Mouse (Mus musculus) liver, embryonic 13.5 days (tissue): ENCODE results near the gene Oas3. TPM values are rescaled to one million over a fixed set of nuclear protein-coding genes. Genes with fewer than 3 reads are reported as not detected.

ENCODE experiments used
- ATAC-seq: fragments of 200-750 bp; cut with Nextera tagmentation; 2 replicates; pipeline ENCODE4 v1.8.0; 2017; ENCODE audit warnings: low read depth, mild to moderate bottlenecking, moderate number of reproducible peaks, moderate library complexity
- DNase-seq: peaks from one replicate; pipeline ENCODE4 v3.0.0; 2022
- H3K27ac ChIP-seq: fragments of 300-500 bp; sonication (generic); 2 replicates; pipeline ENCODE4 v1.5.1; 2015; ENCODE audit warnings: moderate library complexity, mild to moderate bottlenecking, inconsistent platforms
- H3K27me3 ChIP-seq: fragments of 300-500 bp; sonication (generic); 2 replicates; pipeline ENCODE4 v1.6.1; 2015; ENCODE audit warnings: mild to moderate bottlenecking, inconsistent platforms
- H3K36me3 ChIP-seq: fragments of 300-500 bp; sonication (generic); 2 replicates; pipeline ENCODE4 v1.6.1; 2015; ENCODE audit warnings: mild to moderate bottlenecking, inconsistent platforms
- H3K4me1 ChIP-seq: fragments of 300-500 bp; sonication (generic); replicated peaks from 2 replicates; pipeline ENCODE4 v1.6.1; 2015; ENCODE audit warnings: inconsistent platforms
- H3K4me2 ChIP-seq: fragments of 300-500 bp; sonication (generic); 2 replicates; pipeline ENCODE4 v1.6.1; 2015; ENCODE audit warnings: inconsistent platforms, mild to moderate bottlenecking, moderate library complexity
- H3K4me3 ChIP-seq: fragments of 300-500 bp; sonication (generic); replicated peaks from 2 replicates; pipeline ENCODE4 v1.5.1; 2015; ENCODE audit warnings: mild to moderate bottlenecking, inconsistent platforms
- H3K9ac ChIP-seq: fragments of 300-500 bp; sonication (generic); 2 replicates; pipeline ENCODE4 v1.6.1; 2015; ENCODE audit warnings: mild to moderate bottlenecking, inconsistent platforms
- H3K9me3 ChIP-seq: fragments of 300-500 bp; sonication (generic); replicated peaks from 2 replicates; pipeline ENCODE4 v1.6.1; 2016; ENCODE audit warnings: inconsistent platforms
- WGBS: fragments of 180-500 bp; shearing (Covaris S2); methylation state at CpG from one replicate; pipeline ENCODE4 v1.1.7; 2015; ENCODE audit not compliant: insufficient replicate concordance; 5-methylcytosine and 5-hydroxymethylcytosine counted together
- polyA plus RNA-seq: library from polyadenylated mRNA; unstranded; fragments of >200 nt; fragmentation: Nextera tagmentation; extraction: Ambion mirVana; gene quantifications from 2 replicates; pipeline ENCODE4 v1.2.1, GENCODE M21; 2015

The Oas3 gene
- polyA plus RNA-seq, 1 experiment from 2014 or later = 0.12 TPM

- Histone ChIP-seq H3K4me3 (no peak overlapping the region), H3K27me3 (no peaks in the 10 kb centered on the region), H3K36me3 (no peaks in the 10 kb centered on the region), H3K9ac (no peak overlapping the region), H3K4me2 (no peak overlapping the region), H3K9me3 (no peaks in the 10 kb centered on the region), H3K4me1 (no peaks in the 10 kb centered on the region), H3K27ac (no peak overlapping the region)
- 61% methylated on average over 3 of the region's 3 CpGs for WGBS
- no peak for ATAC-seq
- no peak for DNase-seq
Observed at GRCm38 (mm10) chr5:120752786-120753185, 24.7 kb downstream of the Oas3 start.

- H3K9ac ChIP-seq = no peak overlapping the region
- no peaks in the 10 kb centered on the region for H3K27me3 ChIP-seq
- H3K36me3 ChIP-seq = no peaks in the 10 kb centered on the region
- no peak for DNase-seq
- H3K9me3 ChIP-seq = no peaks in the 10 kb centered on the region
- no peak overlapping the region for H3K27ac ChIP-seq
- 48% methylated on average over 3 of the region's 3 CpGs for WGBS
- H3K4me3 ChIP-seq = no peak overlapping the region
- H3K4me2 ChIP-seq = no peak overlapping the region
- ATAC-seq = no peak
- H3K4me1 ChIP-seq = no peaks in the 10 kb centered on the region
Observed at GRCm38 (mm10) chr5:120751206-120751605, 26.3 kb downstream of the Oas3 start.

- ATAC-seq (no peak), DNase-seq (no peak)
- Histone ChIP-seq H3K4me3 (no peak within 1 kb of the TSS), H3K4me2 (no peak within 1 kb of the TSS), H3K27ac (no peak within 1 kb of the TSS), H3K36me3 (no peaks in the 10 kb centered on the region), H3K4me1 (no peaks in the 10 kb centered on the region), H3K27me3 (no peaks in the 10 kb centered on the region), H3K9me3 (no peaks in the 10 kb centered on the region), H3K9ac (no peak within 1 kb of the TSS)
- WGBS = 32% methylated on average over 5 of the region's 5 CpGs
Observed at GRCm38 (mm10) chr5:120749688-120750087, 27.8 kb downstream of the Oas3 start, which contains the start of gene Oas2. Gene Oas2, minus strand, starts transcription at chr5:120749853.

DNA sequence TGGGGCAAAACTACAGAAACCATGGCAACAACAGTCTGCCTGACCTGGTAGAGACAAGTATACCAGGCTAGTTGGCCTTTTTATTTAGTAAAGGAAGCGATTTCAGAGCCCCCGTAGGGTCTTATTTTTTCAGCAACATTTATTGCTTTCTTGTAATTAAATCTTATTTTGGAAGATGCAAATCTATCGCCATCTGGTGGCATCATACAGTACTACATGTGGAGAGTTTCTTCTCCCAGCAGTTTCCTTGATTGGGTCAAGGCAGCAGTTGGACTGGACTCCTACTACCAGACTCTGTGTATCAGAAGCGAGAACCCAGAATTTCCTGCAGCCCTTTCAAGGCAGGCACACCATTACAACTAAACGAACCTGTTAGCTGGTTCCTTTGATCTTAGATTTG is 31.0 kb downstream of the Oas3 start:
- Histone ChIP-seq H3K27ac (no peak overlapping the region), H3K9me3 (no peaks in the 10 kb centered on the region), H3K4me1 (no peaks in the 10 kb centered on the region), H3K4me3 (no peak overlapping the region), H3K27me3 (no peaks in the 10 kb centered on the region), H3K4me2 (no peak overlapping the region), H3K9ac (no peak overlapping the region), H3K36me3 (no peaks in the 10 kb centered on the region)
- ATAC-seq (no peak), DNase-seq (no peak)
- 10% methylated on average over 5 of the region's 5 CpGs for WGBS

DNA sequence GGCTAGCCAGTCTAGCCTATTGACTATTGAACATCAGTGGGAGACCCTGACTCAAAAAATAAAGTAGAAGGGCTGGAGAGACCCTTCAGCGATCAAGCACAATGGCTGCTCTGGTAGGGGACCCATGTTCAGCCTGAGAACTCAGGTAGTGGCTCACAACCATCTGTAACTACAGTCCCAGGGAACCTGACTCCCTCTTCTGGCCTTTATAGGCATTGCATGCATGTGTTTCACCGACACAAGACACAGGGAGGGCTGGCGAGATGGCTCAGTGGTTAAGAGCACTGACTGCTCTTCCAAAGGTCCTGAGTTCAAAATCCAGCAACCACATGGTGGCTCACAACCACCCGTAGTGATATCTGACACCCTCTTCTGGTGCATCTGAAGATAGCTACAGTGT is 35.3 kb downstream of the Oas3 start:
- no peaks in the 10 kb centered on the region for H3K36me3 ChIP-seq
- no peak overlapping the region for H3K4me3 ChIP-seq
- no peak overlapping the region for H3K9ac ChIP-seq
- H3K27me3 ChIP-seq = no peaks in the 10 kb centered on the region
- H3K4me2 ChIP-seq = no peak overlapping the region
- no peak for DNase-seq
- H3K9me3 ChIP-seq = no peaks in the 10 kb centered on the region
- no peak for ATAC-seq
- H3K27ac ChIP-seq = no peak overlapping the region
- WGBS = 19% methylated on average over 4 of the region's 4 CpGs
- no peaks in the 10 kb centered on the region for H3K4me1 ChIP-seq

- no peaks in the 10 kb centered on the region for H3K9me3 ChIP-seq
- H3K4me3 ChIP-seq = no peak overlapping the region
- no peaks in the 10 kb centered on the region for H3K4me1 ChIP-seq
- DNase-seq (no peak), ATAC-seq (no peak)
- H3K4me2 ChIP-seq = no peak overlapping the region
- no peaks in the 10 kb centered on the region for H3K36me3 ChIP-seq
- no peaks in the 10 kb centered on the region for H3K27me3 ChIP-seq
- no peak overlapping the region for H3K9ac ChIP-seq
- H3K27ac ChIP-seq = no peak overlapping the region
- 57% methylated on average over 14 of the region's 14 CpGs for WGBS
Observed at GRCm38 (mm10) chr5:120734380-120734990, 43.0 kb downstream of the Oas3 start.

- H3K4me1 ChIP-seq = no peaks in the 10 kb centered on the region
- DNase-seq = no peak
- H3K27me3 ChIP-seq = no peaks in the 10 kb centered on the region
- H3K9me3 ChIP-seq = no peaks in the 10 kb centered on the region
- no peaks in the 10 kb centered on the region for H3K36me3 ChIP-seq
- no peak for ATAC-seq
- WGBS = 75% methylated on average over 3 of the region's 3 CpGs
- H3K4me3 ChIP-seq = no peak overlapping the region
- no peak overlapping the region for H3K4me2 ChIP-seq
- no peak overlapping the region for H3K27ac ChIP-seq
- H3K9ac ChIP-seq = no peak overlapping the region
Observed at GRCm38 (mm10) chr5:120733696-120734095, 43.8 kb downstream of the Oas3 start.

DNA sequence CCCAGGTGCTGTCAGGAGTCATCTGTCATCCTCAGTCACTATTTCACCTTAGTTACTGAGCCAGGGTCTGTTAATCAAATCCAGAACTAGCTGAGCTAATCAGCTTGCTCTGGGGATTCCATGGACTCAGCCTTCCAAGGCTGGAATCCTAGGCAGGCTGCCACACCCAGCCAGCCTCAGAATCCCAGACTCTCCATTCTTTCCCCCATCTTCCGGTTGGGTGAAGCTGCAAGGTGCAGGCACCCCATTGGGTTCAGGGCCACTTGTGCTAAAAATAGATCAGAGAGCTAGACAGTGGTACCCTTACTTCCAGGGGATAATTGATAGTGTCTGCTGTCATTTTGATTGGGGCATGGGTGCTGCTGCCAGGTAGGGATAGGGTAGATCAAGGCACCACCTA is 44.7 kb downstream of the Oas3 start:
- H3K9me3 ChIP-seq = no peaks in the 10 kb centered on the region
- H3K36me3 ChIP-seq = no peaks in the 10 kb centered on the region
- ATAC-seq = no peak
- no peak overlapping the region for H3K4me3 ChIP-seq
- DNase-seq = no peak
- no peak overlapping the region for H3K4me2 ChIP-seq
- H3K27ac ChIP-seq = no peak overlapping the region
- H3K9ac ChIP-seq = no peak overlapping the region
- no peaks in the 10 kb centered on the region for H3K4me1 ChIP-seq
- H3K27me3 ChIP-seq = no peaks in the 10 kb centered on the region
- WGBS = 72% methylated on average over 1 of the region's 1 CpGs

DNA sequence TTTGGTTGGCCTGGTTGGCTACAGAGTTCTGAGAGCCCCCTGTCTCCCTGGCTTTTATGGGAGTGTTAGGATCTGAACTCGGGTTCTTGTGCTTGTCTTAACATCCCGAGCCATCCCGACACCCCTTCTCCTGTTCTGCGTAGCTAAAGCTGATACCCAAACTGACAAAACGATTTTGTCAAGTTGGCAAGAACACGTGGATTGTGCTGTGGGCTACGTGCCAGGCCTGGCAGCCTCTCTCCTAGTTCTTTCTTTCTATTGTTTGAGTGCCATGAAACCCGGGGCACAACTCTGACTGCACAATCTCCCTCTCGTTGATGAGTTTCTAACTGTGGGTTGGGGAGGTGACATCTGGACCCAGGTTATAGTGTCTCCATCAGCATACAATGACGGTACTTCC is 48.1 kb downstream of the Oas3 start:
- no peak for ATAC-seq
- DNase-seq = no peak

GRCm38 (mm10) chr5:120725811-120726455 is 51.5 kb downstream of the Oas3 start:
- no peak overlapping the region for H3K9ac ChIP-seq
- DNase-seq (no peak), ATAC-seq (no peak)
- H3K27ac ChIP-seq = no peak overlapping the region
- no peaks in the 10 kb centered on the region for H3K27me3 ChIP-seq
- H3K4me2 ChIP-seq = no peak overlapping the region
- no peak overlapping the region for H3K4me3 ChIP-seq
- H3K4me1 ChIP-seq = no peaks in the 10 kb centered on the region
- 46% methylated on average over 12 of the region's 12 CpGs for WGBS
- H3K9me3 ChIP-seq = no peaks in the 10 kb centered on the region
- no peaks in the 10 kb centered on the region for H3K36me3 ChIP-seq

More for the DNA sequence above, 48.1 kb downstream of the Oas3 start:
- H3K4me2 ChIP-seq = no peak overlapping the region
- no peak overlapping the region for H3K27ac ChIP-seq
- H3K36me3 ChIP-seq = no peaks in the 10 kb centered on the region
- H3K4me1 ChIP-seq = no peaks in the 10 kb centered on the region
- H3K9me3 ChIP-seq = no peaks in the 10 kb centered on the region
- 58% methylated on average over 10 of the region's 10 CpGs for WGBS
- H3K9ac ChIP-seq = no peak overlapping the region
- H3K4me3 ChIP-seq = no peak overlapping the region
- H3K27me3 ChIP-seq = no peaks in the 10 kb centered on the region

DNA sequence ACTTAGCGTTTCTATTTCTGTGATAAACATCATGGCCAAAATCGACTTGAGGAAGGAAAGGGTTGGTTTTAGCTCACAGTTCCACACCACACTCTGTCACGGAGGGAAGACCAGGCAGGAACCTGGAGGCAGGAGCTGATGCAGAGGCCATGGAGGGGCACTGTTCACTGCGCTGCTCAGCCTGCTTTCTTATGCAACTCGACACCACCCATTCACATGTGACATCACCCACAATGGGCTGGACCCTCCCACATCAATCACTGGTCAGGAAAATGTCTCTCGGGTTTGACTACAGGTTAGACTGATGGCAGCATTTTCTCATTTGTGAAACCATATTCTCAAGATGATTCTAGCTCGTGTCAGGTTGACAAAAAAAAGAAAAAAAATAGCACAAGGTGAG is 56.5 kb downstream of the Oas3 start:
- ATAC-seq = no peak
- Histone ChIP-seq H3K27me3 (no peaks in the 10 kb centered on the region), H3K27ac (no peak overlapping the region), H3K4me2 (no peak overlapping the region), H3K9me3 (no peaks in the 10 kb centered on the region), H3K4me1 (no peaks in the 10 kb centered on the region), H3K36me3 (no peaks in the 10 kb centered on the region), H3K4me3 (no peak overlapping the region), H3K9ac (no peak overlapping the region)
- WGBS = 28% methylated on average over 7 of the region's 7 CpGs
- no peak for DNase-seq
